Mouse (Mus musculus): Measurements from ENCODE around the gene Pea15a. TPM values are rescaled to one million over a fixed set of nuclear protein-coding genes. Genes with fewer than 3 reads are reported as not detected.

The Pea15a gene
- total and polyA plus RNA-seq, 2 experiments from 2014 or later, result 311 to 501 TPM

DNA sequence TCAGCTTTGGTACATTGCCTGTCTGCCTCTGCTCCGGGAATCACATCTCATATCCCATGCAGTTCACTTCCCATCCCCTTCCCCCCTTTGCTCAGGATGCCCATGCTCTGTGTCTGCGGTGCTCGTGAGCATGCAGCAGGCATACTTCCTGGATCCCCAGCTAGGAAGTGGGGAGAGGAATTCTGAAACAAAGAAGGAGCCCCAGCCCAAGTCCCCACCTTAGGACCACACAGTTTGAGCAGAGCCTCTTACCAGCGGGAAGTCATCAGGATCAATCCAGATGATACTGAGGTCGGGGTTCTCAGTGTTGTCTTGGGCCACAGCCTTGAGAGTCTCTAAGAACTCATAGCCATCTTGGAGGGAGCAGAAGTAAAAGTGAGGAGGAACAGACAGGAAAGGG lies 6.2 kb upstream of the Pea15a start:
- Histone ChIP-seq H3K9ac (replicated peaks; ENCODE audit: low read length, poor library complexity, severe bottlenecking) (no peak overlapping the region), H3K4me2 (ENCODE audit: low read depth, low read length, poor library complexity, severe bottlenecking) (no peak overlapping the region), H3K4me1 (ENCODE audit: insufficient read depth, low read length) (peaks cover 8% of the 10 kb centered on the region), H3K4me3 (ENCODE audit: low read depth, low read length) (no peak overlapping the region), H3K27me3 (ENCODE audit: insufficient read depth, low read length) (no peaks in the 10 kb centered on the region), H3K27ac (ENCODE audit: low read depth, low read length) (no peak overlapping the region), H3K36me3 (ENCODE audit: insufficient read depth, low read length) (no peaks in the 10 kb centered on the region), H3K9me3 (ENCODE audit: low read length) (no peaks in the 10 kb centered on the region)
- WGBS, result 45% methylated on average over 5 of the region's 5 CpGs
- DNase-seq (ENCODE audit: low spot score) (no peak), ATAC-seq (ENCODE audit: low FRiP score) (no peak)
- TF ChIP-seq CTCF (IDR thresholded peaks at IDR 0.05), result no peak

DNA sequence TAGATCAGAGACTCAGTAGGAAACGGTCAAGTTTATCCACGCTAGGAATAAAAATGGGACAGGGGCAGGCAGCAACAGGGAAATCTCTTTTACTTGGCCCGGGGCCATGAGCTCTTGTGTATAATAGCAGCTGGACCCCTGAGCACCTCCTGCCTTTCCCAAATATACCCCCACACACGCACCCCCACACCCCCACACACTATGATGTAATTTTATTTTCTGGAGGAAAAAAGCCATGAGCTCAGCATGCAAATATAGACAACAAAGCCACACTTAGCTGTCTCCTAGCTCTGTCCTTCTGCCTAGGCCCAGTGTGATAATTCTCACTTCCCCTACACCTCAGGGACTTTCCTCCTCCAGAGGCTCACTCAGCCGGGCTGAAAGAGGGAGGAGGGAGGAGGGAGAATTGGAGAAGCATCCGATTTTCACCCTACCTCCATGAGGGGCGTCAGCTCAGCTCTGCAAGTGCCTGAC lies 544 bp upstream of the Pea15a start:
- 5% methylated on average over 7 of the region's 7 CpGs for WGBS
- ATAC-seq (ENCODE audit: low FRiP score) (peak; percentile 1; the same call in 1 of the 2 replicates), DNase-seq (ENCODE audit: low spot score) (no peak)
- peaks cover 35% of the 10 kb centered on the region for H3K4me1 ChIP-seq (ENCODE audit: insufficient read depth, low read length)
- H3K9ac ChIP-seq (replicated peaks; ENCODE audit: low read length, poor library complexity, severe bottlenecking), result peak overlapping the region; percentile 96; the same call in 1 of the 2 replicates
- no peak for TF ChIP-seq CTCF (IDR thresholded peaks at IDR 0.05)
- H3K4me2 ChIP-seq (ENCODE audit: low read depth, low read length, poor library complexity, severe bottlenecking), result peak overlapping the region; percentile 90
- no peaks in the 10 kb centered on the region for H3K36me3 ChIP-seq (ENCODE audit: insufficient read depth, low read length)
- no peaks in the 10 kb centered on the region for H3K9me3 ChIP-seq (ENCODE audit: low read length)
- peak overlapping the region; percentile 78 for H3K4me3 ChIP-seq (ENCODE audit: low read depth, low read length)
- H3K27ac ChIP-seq (ENCODE audit: low read depth, low read length), result peak overlapping the region; percentile 99
- H3K27me3 ChIP-seq (ENCODE audit: insufficient read depth, low read length), result no peaks in the 10 kb centered on the region

DNA sequence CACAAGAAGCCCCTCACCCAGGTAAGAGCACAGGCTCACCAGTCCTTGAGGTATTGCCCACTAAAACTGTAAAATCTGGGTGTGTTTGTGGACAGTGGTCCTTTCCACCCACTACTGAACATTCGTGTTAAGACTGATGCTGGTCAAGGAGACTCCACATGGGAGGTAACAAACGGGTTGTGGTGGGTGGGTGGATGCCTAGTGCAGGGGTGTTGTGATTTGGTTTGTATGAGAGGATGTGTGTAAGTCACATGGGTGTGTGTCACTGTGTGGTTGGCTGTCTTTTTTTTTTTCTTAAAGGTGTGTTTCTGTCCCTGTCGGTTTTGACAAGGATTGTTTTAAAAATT lies 890 bp downstream of the Pea15a start:
- no peaks in the 10 kb centered on the region for H3K27me3 ChIP-seq (ENCODE audit: insufficient read depth, low read length)
- WGBS, result 2% methylated on average over 3 of the region's 3 CpGs
- DNase-seq (ENCODE audit: low spot score), result no peak
- peak overlapping the region; percentile 99 for H3K27ac ChIP-seq (ENCODE audit: low read depth, low read length)
- peak; percentile 32 for ATAC-seq (ENCODE audit: low FRiP score)
- H3K9me3 ChIP-seq (ENCODE audit: low read length), result no peaks in the 10 kb centered on the region
- no peak for TF ChIP-seq CTCF (IDR thresholded peaks at IDR 0.05)
- peak overlapping the region; percentile 78 for H3K4me3 ChIP-seq (ENCODE audit: low read depth, low read length)
- peak overlapping the region; percentile 90 for H3K4me2 ChIP-seq (ENCODE audit: low read depth, low read length, poor library complexity, severe bottlenecking)
- peak overlapping the region; percentile 96 for H3K9ac ChIP-seq (replicated peaks; ENCODE audit: low read length, poor library complexity, severe bottlenecking)
- peaks cover 48% of the 10 kb centered on the region for H3K4me1 ChIP-seq (ENCODE audit: insufficient read depth, low read length)
- no peaks in the 10 kb centered on the region for H3K36me3 ChIP-seq (ENCODE audit: insufficient read depth, low read length)

DNA sequence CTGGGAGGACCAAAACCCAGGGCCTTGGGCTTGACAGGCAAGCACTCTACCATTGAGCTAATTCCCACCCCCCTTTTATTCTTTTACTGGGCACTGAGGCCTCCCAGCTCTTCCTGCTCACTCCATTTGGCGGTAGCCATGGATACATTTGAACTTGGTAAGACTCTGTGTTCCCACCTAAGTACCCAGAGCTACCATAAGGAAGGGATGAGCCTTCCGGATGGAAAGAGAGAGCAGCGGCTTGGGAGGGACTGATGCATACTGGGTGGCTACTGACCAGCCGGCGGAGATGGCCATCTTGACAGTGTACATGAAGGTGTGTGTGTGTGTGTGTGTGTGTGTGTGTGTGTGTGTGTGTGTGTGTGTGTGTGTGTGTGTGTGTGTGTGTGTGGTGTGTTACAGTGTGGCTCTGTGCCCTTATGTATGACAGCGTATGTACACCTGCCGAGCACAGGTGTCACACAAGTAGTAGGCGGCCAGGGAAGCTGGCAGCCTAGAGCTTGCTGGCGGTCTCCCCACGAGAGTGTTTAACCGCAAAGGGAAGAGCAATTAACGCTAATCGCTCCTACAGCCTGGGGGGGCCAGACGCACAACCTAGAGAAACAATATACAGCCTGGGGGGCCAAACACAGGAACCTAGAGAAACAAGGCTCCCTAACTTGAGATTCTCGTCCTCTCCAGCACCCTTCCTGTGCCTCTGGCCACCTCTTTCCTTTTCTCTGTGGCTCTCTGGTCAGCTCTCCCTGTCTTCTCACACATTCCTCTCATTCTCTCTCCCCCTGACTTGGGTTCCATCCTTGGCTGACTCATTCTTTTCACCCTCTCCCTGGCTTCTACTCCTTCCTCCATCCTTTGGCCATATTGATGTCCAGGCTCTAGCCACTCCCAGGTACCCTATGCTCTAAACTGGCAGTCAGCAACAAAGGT lies 1.5 kb downstream of the Pea15a start:
- Histone ChIP-seq H3K4me2 (ENCODE audit: low read depth, low read length, poor library complexity, severe bottlenecking) (peak overlapping the region; percentile 90), H3K4me1 (ENCODE audit: insufficient read depth, low read length) (peaks cover 52% of the 10 kb centered on the region), H3K9me3 (ENCODE audit: low read length) (no peaks in the 10 kb centered on the region), H3K27me3 (ENCODE audit: insufficient read depth, low read length) (no peaks in the 10 kb centered on the region), H3K9ac (replicated peaks; ENCODE audit: low read length, poor library complexity, severe bottlenecking) (peak overlapping the region; percentile 96), H3K27ac (ENCODE audit: low read depth, low read length) (peak overlapping the region; percentile 99), H3K4me3 (ENCODE audit: low read depth, low read length) (peak overlapping the region; percentile 78), H3K36me3 (ENCODE audit: insufficient read depth, low read length) (no peaks in the 10 kb centered on the region)
- WGBS, result 9% methylated on average over 15 of the region's 15 CpGs
- ATAC-seq (ENCODE audit: low FRiP score) (no peak), DNase-seq (ENCODE audit: low spot score) (no peak)
- no peak for TF ChIP-seq CTCF (IDR thresholded peaks at IDR 0.05)

DNA sequence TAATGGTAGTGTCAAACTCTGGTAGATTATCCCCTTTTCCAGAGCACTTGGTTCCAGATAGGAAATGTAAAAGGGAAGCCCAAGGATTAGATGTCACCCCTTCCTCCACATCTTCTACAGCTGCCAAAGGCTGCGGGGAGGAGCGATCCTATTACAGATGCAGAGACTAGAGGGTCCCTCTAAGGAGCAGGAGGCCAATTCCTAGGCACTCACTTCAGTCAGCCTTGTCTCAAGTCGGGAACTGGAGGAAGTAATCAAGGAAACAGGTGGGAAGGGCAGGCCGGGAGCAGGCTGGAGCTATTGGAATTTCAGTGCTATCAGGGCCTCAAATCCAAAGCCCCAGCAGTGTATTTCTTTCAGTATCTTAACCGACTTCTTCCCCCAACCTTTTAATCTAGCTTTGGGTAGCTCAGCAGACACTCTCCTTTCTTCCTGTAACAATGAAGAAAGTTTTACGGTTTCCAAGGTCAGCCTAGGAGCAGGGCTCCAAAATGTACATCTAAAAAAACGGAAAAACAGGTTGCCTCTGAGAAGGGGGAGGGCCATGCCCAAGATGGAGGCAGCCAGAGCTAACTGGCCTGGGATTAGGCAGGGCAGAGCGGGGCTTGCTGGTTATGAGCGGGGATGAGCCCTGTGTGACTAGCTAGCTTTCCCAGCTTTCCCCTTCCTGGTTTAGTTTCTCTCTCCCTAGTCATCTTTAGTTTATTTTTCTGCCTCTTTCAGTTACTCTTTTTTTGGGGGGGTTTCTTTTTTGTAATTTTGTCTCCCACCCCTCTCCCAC lies 2.4 kb downstream of the Pea15a start:
- peaks cover 52% of the 10 kb centered on the region for H3K4me1 ChIP-seq (ENCODE audit: insufficient read depth, low read length)
- H3K36me3 ChIP-seq (ENCODE audit: insufficient read depth, low read length), result peaks cover 6% of the 10 kb centered on the region; the same call in 1 of the 2 replicates
- H3K9ac ChIP-seq (replicated peaks; ENCODE audit: low read length, poor library complexity, severe bottlenecking), result peak overlapping the region; percentile 96
- no peak for ATAC-seq (ENCODE audit: low FRiP score)
- no peak for TF ChIP-seq CTCF (IDR thresholded peaks at IDR 0.05)
- peak overlapping the region; percentile 78 for H3K4me3 ChIP-seq (ENCODE audit: low read depth, low read length)
- peak overlapping the region; percentile 99 for H3K27ac ChIP-seq (ENCODE audit: low read depth, low read length)
- H3K27me3 ChIP-seq (ENCODE audit: insufficient read depth, low read length), result no peaks in the 10 kb centered on the region
- DNase-seq (ENCODE audit: low spot score), result no peak
- WGBS, result 6% methylated on average over 9 of the region's 9 CpGs
- peak overlapping the region; percentile 90 for H3K4me2 ChIP-seq (ENCODE audit: low read depth, low read length, poor library complexity, severe bottlenecking)
- H3K9me3 ChIP-seq (ENCODE audit: low read length), result no peaks in the 10 kb centered on the region

Data from midbrain, postnatal 0 days (tissue).